Mouse (Mus musculus) thymus, postnatal 0 days (tissue): ENCODE results near the gene Msl2. TPM values are rescaled to one million over a fixed set of nuclear protein-coding genes. Genes with fewer than 3 reads are reported as not detected.

Experiments
- DNase-seq: peaks from one replicate; pipeline ENCODE4 v3.0.0-alpha.2; 2015; ENCODE audit warnings: low spot score
- polyA plus RNA-seq: library from polyadenylated mRNA; unstranded; fragments of >200 nt; fragmentation: Nextera tagmentation; extraction: Ambion mirVana; gene quantifications from 2 replicates; pipeline ENCODE4 v1.2.1, GENCODE M21; 2015

Gene Msl2
- polyA plus RNA-seq, 1 experiment from 2014 or later: 11.7 TPM

- DNase-seq: no peak
Measured at GRCm38 (mm10) chr9:101143635-101144034, 69.7 kb downstream of the Msl2 start.

DNA sequence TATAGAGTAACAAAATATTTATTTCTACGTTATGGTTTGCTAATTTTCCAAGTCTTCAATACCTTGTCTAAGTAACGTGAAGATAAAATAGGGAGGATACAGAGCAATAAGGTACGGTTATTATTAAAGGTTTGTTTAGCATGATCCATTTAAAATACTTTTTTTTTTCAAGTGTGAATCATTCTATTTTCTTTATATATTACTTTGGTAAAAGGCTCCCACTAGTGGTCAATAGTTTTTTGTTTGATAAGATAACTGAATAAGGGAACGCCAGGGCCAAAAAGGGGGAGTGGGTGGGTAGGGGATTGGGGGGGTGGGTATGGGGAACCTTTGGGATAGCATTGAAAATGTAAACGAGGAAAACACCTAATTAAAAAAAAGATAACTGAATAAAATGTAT, 79.0 kb downstream of the Msl2 start:
- no peak for DNase-seq

Other genes starting within 250 kb of the Msl2 start
- 13.4 and 13.9 TPM in 2 replicates for gene Pccb, start 39.2 kb upstream of the Msl2 start, polyA plus RNA-seq
- 2.2 and 2.3 TPM in 2 replicates for gene Ppp2r3a, start 177.7 kb downstream of the Msl2 start, polyA plus RNA-seq